Mouse (Mus musculus) liver, adult 2 months (tissue): ENCODE results near the gene Sept4. TPM values are rescaled to one million over a fixed set of nuclear protein-coding genes. Genes with fewer than 3 reads are reported as not detected.

Experiments
- DNase-seq: peaks from one replicate; pipeline ENCODE4 v3.0.0-alpha.2; 2011; ENCODE audit warnings: low read depth, low spot score; ENCODE audit errors: extremely low read depth
- H3K27ac ChIP-seq: fragments of 200-500 bp; replicated peaks from 2 replicates; pipeline ENCODE4 v1.5.1; 2012; ENCODE audit warnings: low read depth, mild to moderate bottlenecking, control low read depth, inconsistent platforms, low read length; ENCODE audit not compliant: insufficient read depth
- H3K27me3 ChIP-seq: fragments of 200-500 bp; 2 replicates; pipeline ENCODE4 v1.6.1; 2012; ENCODE audit warnings: mild to moderate bottlenecking, moderate library complexity, low read length, inconsistent platforms; ENCODE audit not compliant: control insufficient read depth, insufficient read depth
- H3K36me3 ChIP-seq: fragments of 200-500 bp; 2 replicates; pipeline ENCODE4 v1.6.1; 2012; ENCODE audit warnings: low read length, inconsistent platforms; ENCODE audit not compliant: control insufficient read depth, insufficient read depth
- H3K4me1 ChIP-seq: fragments of 200-500 bp; 2 replicates; pipeline ENCODE4 v1.6.1; 2011; ENCODE audit warnings: low read length; ENCODE audit not compliant: control insufficient read depth, insufficient read depth
- H3K4me3 ChIP-seq: fragments of 200-500 bp; 2 replicates; pipeline ENCODE4 v1.5.1; 2011; ENCODE audit warnings: low read depth, mild to moderate bottlenecking, control low read depth, low read length, moderate library complexity; ENCODE audit not compliant: insufficient read depth
- H3K79me2 ChIP-seq: fragments of 200-500 bp; 2 replicates; pipeline ENCODE4 v1.6.1; 2012; ENCODE audit warnings: inconsistent platforms, mild to moderate bottlenecking, low read length, moderate library complexity; ENCODE audit not compliant: control insufficient read depth, insufficient read depth
- H3K9ac ChIP-seq: fragments of 200-500 bp; 2 replicates; pipeline ENCODE4 v1.6.1; 2012; ENCODE audit warnings: low read depth, mild to moderate bottlenecking, control low read depth, inconsistent platforms, low read length
- CTCF ChIP-seq: fragments of 200-500 bp; IDR thresholded peaks from 2 replicates; pipeline ENCODE4 v1.5.1; 2011; ENCODE audit warnings: low read depth, low read length, control low read depth
- POLR2A ChIP-seq: fragments of 200-500 bp; IDR thresholded peaks from 2 replicates; pipeline ENCODE4 v1.6.1; 2011; ENCODE audit warnings: low read length, control low read depth; ENCODE audit not compliant: insufficient read depth; ENCODE audit errors: extremely low read depth
- WGBS: fragments of 180-500 bp; shearing (Covaris S2); methylation state at CpG from one replicate; pipeline ENCODE4 v1.1.7; 2018; 5-methylcytosine and 5-hydroxymethylcytosine counted together
- polyA plus RNA-seq: library from polyadenylated mRNA; depleted of rRNA; stranded (reverse); fragments of >200 nt; gene quantifications from 2 replicates; pipeline ENCODE4 v1.2.3, GENCODE M21; 2012; rRNA removed
- total RNA-seq: library from RNA; depleted of rRNA; stranded (reverse); fragments of >200 nt; gene quantifications from 2 replicates; pipeline ENCODE4 v1.2.3, GENCODE M21; 2014; rRNA removed

The Sept4 gene
- total and polyA plus RNA-seq, 2 experiments: 10.8 TPM

DNA sequence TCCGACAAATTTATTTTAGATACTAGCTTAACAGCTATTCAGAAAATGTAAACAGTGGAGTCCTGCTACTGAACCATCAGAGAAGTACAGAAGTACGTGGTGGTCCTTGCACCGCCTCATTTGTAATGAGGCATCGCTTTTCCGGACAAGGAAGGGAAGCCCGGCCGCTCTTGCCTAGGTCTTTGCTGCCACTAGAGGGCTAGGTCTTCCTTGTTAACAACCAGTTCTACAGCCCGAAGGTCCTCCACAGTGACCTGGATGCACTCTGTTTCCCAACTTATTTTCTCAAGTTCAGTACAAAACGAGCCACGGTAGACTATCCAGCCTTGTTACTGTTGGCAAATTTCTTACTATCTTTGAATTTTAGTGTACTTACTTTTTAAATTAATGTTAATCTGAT is 61.2 kb downstream of the Sept4 start:
- peak; percentile 39 for DNase-seq
- H3K4me1 ChIP-seq: no peaks in the 10 kb centered on the region
- H3K27me3 ChIP-seq: no peaks in the 10 kb centered on the region
- no peak overlapping the region for H3K27ac ChIP-seq
- no peak overlapping the region for H3K9ac ChIP-seq
- H3K36me3 ChIP-seq: peaks cover 6% of the 10 kb centered on the region
- TF ChIP-seq POLR2A (no peak), CTCF (peak; percentile 78)
- no peaks in the 10 kb centered on the region for H3K79me2 ChIP-seq
- H3K4me3 ChIP-seq: no peak overlapping the region
- WGBS: 32% methylated on average over 10 of the region's 10 CpGs

DNA sequence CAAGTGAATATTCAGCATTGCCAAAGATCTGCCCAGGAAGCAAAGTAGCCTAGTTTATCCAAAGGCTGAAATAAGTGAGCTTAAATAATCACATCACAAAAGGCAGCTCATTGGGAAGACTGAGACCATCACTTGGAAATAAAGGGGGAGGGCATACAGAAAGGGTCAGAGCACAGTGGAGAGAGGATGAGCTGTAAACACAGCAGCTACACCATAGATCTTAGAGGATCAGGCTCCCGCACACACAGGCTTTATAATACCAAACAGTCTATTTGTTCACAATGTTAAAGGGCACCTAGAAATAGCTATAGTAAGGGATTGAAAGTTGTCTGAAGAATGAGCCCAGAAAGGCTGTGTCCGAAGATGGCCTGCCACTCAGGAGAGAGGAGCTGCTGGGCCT is 70.1 kb downstream of the Sept4 start:
- no peak for TF ChIP-seq CTCF
- no peak for TF ChIP-seq POLR2A
- WGBS: 36% methylated on average over 2 of the region's 2 CpGs
- H3K27ac ChIP-seq: no peak overlapping the region

DNA sequence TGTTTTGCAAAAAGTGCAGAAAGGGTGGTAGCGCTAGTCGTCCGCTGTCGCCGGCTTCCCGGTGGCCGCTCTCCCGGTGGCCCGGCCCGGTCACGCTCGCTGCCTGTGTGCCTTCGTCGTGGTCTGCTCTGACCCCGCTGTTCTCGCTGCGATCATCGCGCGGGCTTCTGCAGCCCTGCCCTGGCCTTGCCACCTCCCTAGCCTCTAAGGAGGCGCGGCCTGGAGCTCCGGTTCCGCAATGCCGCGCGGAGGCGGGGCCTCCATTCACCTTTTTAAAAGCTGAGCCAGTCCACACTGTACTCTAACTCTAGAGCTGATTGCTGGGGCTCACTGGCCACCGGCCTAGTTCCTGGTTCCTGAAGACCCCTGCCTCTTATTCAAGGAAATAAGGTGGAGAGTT is 70.5 kb downstream of the Sept4 start:
- peak; percentile 50 for DNase-seq
- peak overlapping the region; percentile 48 for H3K4me3 ChIP-seq
- under 1% methylated on average over 29 of the region's 29 CpGs for WGBS
- H3K27ac ChIP-seq: no peak overlapping the region
- no peaks in the 10 kb centered on the region for H3K79me2 ChIP-seq
- H3K36me3 ChIP-seq: no peaks in the 10 kb centered on the region; the same call in 1 of the 2 replicates
- H3K27me3 ChIP-seq: no peaks in the 10 kb centered on the region
- TF ChIP-seq POLR2A: no peak
- H3K9ac ChIP-seq: peak overlapping the region; percentile 70
- H3K4me1 ChIP-seq: peaks cover 2% of the 10 kb centered on the region; the same call in 1 of the 2 replicates

More for the DNA sequence above, 70.1 kb downstream of the Sept4 start:
- Histone ChIP-seq H3K4me1 (peaks cover 2% of the 10 kb centered on the region; the same call in 1 of the 2 replicates), H3K79me2 (no peaks in the 10 kb centered on the region), H3K4me3 (peak overlapping the region; percentile 48), H3K36me3 (peaks cover under 1% of the 10 kb centered on the region; the same call in 1 of the 2 replicates), H3K9ac (peak overlapping the region; percentile 70), H3K27me3 (no peaks in the 10 kb centered on the region)
- no peak for DNase-seq

Other genes starting within 250 kb of the Sept4 start
- 0.07 and 0.09 TPM in 2 replicates for gene Ppm1e, start 209.9 kb upstream of the Sept4 start, total RNA-seq
- gene Ppm1e, start 209.9 kb upstream of the Sept4 start, polyA plus RNA-seq: 0.02 TPM in 1 of 2 replicates, not detected in the other
- 0.28 and 0.67 TPM in 2 replicates for gene Rad51c, start 163.9 kb upstream of the Sept4 start, total RNA-seq
- gene Rad51c, start 163.9 kb upstream of the Sept4 start, polyA plus RNA-seq: 0.16 and 0.32 TPM in 2 replicates
- 0.07 and 0.28 TPM in 2 replicates for gene Tex14, start 163.8 kb upstream of the Sept4 start, total RNA-seq
- gene Tex14, start 163.8 kb upstream of the Sept4 start, polyA plus RNA-seq: 0.02 TPM in 1 of 2 replicates, not detected in the other
- not detected in 2 replicates for gene Gm11492, start 2.2 kb upstream of the Sept4 start, total RNA-seq
- gene Gm11492, start 2.2 kb upstream of the Sept4 start, polyA plus RNA-seq: 0.04 TPM in 1 of 2 replicates, not detected in the other
- 13.4 and 18.6 TPM in 2 replicates for gene Mtmr4, start 23.3 kb downstream of the Sept4 start, total RNA-seq
- gene Mtmr4, start 23.3 kb downstream of the Sept4 start, polyA plus RNA-seq: 18.1 and 22.9 TPM in 2 replicates
- 0.07 and 0.09 TPM in 2 replicates for gene Hsf5, start 48.3 kb downstream of the Sept4 start, total RNA-seq
- 0.05 TPM in 1 of 2 replicates, not detected in the other for gene Hsf5, start 48.3 kb downstream of the Sept4 start, polyA plus RNA-seq
- 13.2 and 14.1 TPM in 2 replicates for gene Rnf43, start 93.8 kb downstream of the Sept4 start, total RNA-seq
- 19.3 and 19.5 TPM in 2 replicates for gene Rnf43, start 93.8 kb downstream of the Sept4 start, polyA plus RNA-seq
- 59.9 and 63.8 TPM in 2 replicates for gene Supt4a, start 168.6 kb downstream of the Sept4 start, total RNA-seq
- gene Supt4a, start 168.6 kb downstream of the Sept4 start, polyA plus RNA-seq: 41.9 and 46.5 TPM in 2 replicates
- 0.09 and 1.1 TPM in 2 replicates for gene Tspoap1, start 191.6 kb downstream of the Sept4 start, total RNA-seq
- gene Tspoap1, start 191.6 kb downstream of the Sept4 start, polyA plus RNA-seq: 0.26 and 0.37 TPM in 2 replicates
- gene Mpo, start 224.7 kb downstream of the Sept4 start, total RNA-seq: not detected in 2 replicates
- 0.06 TPM in 1 of 2 replicates, not detected in the other for gene Mpo, start 224.7 kb downstream of the Sept4 start, polyA plus RNA-seq